Mouse (Mus musculus) CH12.LX (cell line): ENCODE measurements around the gene Fam89b. TPM values are rescaled to one million over a fixed set of nuclear protein-coding genes. Genes with fewer than 3 reads are reported as not detected.

Source experiments
- DNase-seq: peaks from one replicate; pipeline ENCODE4 v3.0.0-alpha.2; 2013; ENCODE audit errors: extremely low read depth
- H3K27ac ChIP-seq: 2 replicates; pipeline ENCODE4 v1.5.1; 2012; ENCODE audit warnings: low read depth, mild to moderate bottlenecking, control low read depth, moderate library complexity; ENCODE audit not compliant: insufficient read depth
- H3K27me3 ChIP-seq: replicated peaks from 2 replicates; pipeline ENCODE3; 2012; ENCODE audit warnings: inconsistent platforms
- H3K36me3 ChIP-seq, 2 experiments: replicated peaks in 1 of 2; 2 replicates each; pipeline versions ENCODE3 to v1.6.1; 2012; ENCODE audit warnings: inconsistent platforms in 1 of 2, low read length in 1 of 2, mild to moderate bottlenecking in 1 of 2, mixed read lengths in 1 of 2, moderate library complexity in 1 of 2; ENCODE audit not compliant: control insufficient read depth in 1 of 2, insufficient read depth in 1 of 2
- H3K4me1 ChIP-seq, 2 experiments: 2 replicates each; pipeline ENCODE4 v1.6.1; 2012; ENCODE audit warnings: inconsistent platforms in 1 of 2, moderate library complexity in 1 of 2; ENCODE audit not compliant: insufficient read depth in 2 of 2, control insufficient read depth in 1 of 2
- H3K4me2 ChIP-seq: 2 replicates; pipeline ENCODE4 v1.6.1; 2012; ENCODE audit warnings: low read depth, mild to moderate bottlenecking, control low read depth; ENCODE audit not compliant: poor library complexity, insufficient read depth, severe bottlenecking
- H3K4me3 ChIP-seq, 3 experiments: fragments of 150-350 bp in 1 of 3; sonication (generic) in 1 of 3; replicated peaks in 1 of 3; 2 replicates each; pipeline versions ENCODE3 to v1.5.1; 2011 to 2012; ENCODE audit warnings: low read depth in 2 of 3, low read length in 2 of 3, mild to moderate bottlenecking in 2 of 3, moderate library complexity in 2 of 3, control low read depth in 1 of 3, improper control_type of control experiment in 1 of 3, inconsistent platforms in 1 of 3, mixed read lengths in 1 of 3; ENCODE audit not compliant: poor library complexity in 1 of 3
- H3K79me2 ChIP-seq: replicated peaks from 2 replicates; pipeline ENCODE4 v1.6.1; 2012; ENCODE audit warnings: mild to moderate bottlenecking, moderate library complexity; ENCODE audit not compliant: control insufficient read depth, poor library complexity, insufficient read depth, severe bottlenecking; ENCODE audit errors: extremely low read depth
- H3K9ac ChIP-seq: 2 replicates; pipeline ENCODE4 v1.6.1; 2012; ENCODE audit warnings: low read depth, mild to moderate bottlenecking, control low read depth, moderate library complexity; ENCODE audit not compliant: insufficient read depth
- H3K9me3 ChIP-seq: replicated peaks from 2 replicates; pipeline ENCODE3; 2012; ENCODE audit warnings: low read length, inconsistent platforms, mixed read lengths
- CHD1 ChIP-seq: IDR thresholded peaks from 2 replicates; pipeline ENCODE4 v1.6.1; 2012; ENCODE audit warnings: low read depth, low read length, improper control_type of control experiment, inconsistent platforms
- CHD2 ChIP-seq: IDR thresholded peaks from 2 replicates; pipeline ENCODE4 v1.6.1; 2011; ENCODE audit warnings: low read length, improper control_type of control experiment
- CTCF ChIP-seq, 2 experiments: IDR thresholded peaks in 1 of 2; conservative IDR thresholded peaks in 1 of 2; 2 replicates each; pipeline ENCODE4 v1.5.1; 2011 to 2012; ENCODE audit warnings: low read depth in 2 of 2, low read length in 2 of 2, improper control_type of control experiment in 1 of 2, inconsistent platforms in 1 of 2, mild to moderate bottlenecking in 1 of 2, moderate library complexity in 1 of 2
- E2F4 ChIP-seq: IDR thresholded peaks from 2 replicates; pipeline ENCODE4 v1.6.1; 2011; ENCODE audit warnings: low read depth, low read length, improper control_type of control experiment; ENCODE audit not compliant: insufficient replicate concordance
- ELF1 ChIP-seq: IDR thresholded peaks from 2 replicates; pipeline ENCODE4 v1.6.1; 2014; ENCODE audit warnings: low read depth, mild to moderate bottlenecking, inconsistent platforms, low read length, improper control_type of control experiment
- EP300 ChIP-seq: IDR thresholded peaks from 2 replicates; pipeline ENCODE4 v1.6.1; 2011; ENCODE audit warnings: low read length, improper control_type of control experiment
- ETS1 ChIP-seq: conservative IDR thresholded peaks from 2 replicates; pipeline ENCODE4 v1.6.1; 2012; ENCODE audit warnings: low read depth, mild to moderate bottlenecking, inconsistent platforms, low read length, improper control_type of control experiment, moderate library complexity
- GABPA ChIP-seq: IDR thresholded peaks from 2 replicates; pipeline ENCODE4 v1.6.1; 2012; ENCODE audit warnings: low read depth, low read length, improper control_type of control experiment, inconsistent platforms; ENCODE audit not compliant: insufficient replicate concordance
- HCFC1 ChIP-seq: IDR thresholded peaks from 2 replicates; pipeline ENCODE4 v1.6.1; 2012; ENCODE audit warnings: low read depth, mild to moderate bottlenecking, inconsistent platforms, low read length, improper control_type of control experiment
- JUN ChIP-seq: IDR thresholded peaks from 2 replicates; pipeline ENCODE4 v1.6.1; 2011; ENCODE audit warnings: low read depth, mild to moderate bottlenecking, low read length, improper control_type of control experiment, moderate library complexity; ENCODE audit not compliant: insufficient read depth
- JUND ChIP-seq: conservative IDR thresholded peaks from 2 replicates; pipeline ENCODE4 v1.6.1; 2011; ENCODE audit warnings: low read depth, low read length, improper control_type of control experiment
- MAZ ChIP-seq: IDR thresholded peaks from 2 replicates; pipeline ENCODE4 v1.6.1; 2012; ENCODE audit warnings: low read depth, mild to moderate bottlenecking, inconsistent platforms, low read length, improper control_type of control experiment, moderate library complexity
- MEF2A ChIP-seq: IDR thresholded peaks from 2 replicates; pipeline ENCODE4 v1.6.1; 2014; ENCODE audit warnings: low read depth, mild to moderate bottlenecking, inconsistent platforms, low read length, improper control_type of control experiment, borderline replicate concordance
- MXI1 ChIP-seq: IDR thresholded peaks from 2 replicates; pipeline ENCODE4 v1.6.1; 2011; ENCODE audit warnings: mild to moderate bottlenecking, low read depth, low read length, improper control_type of control experiment
- MYC ChIP-seq: IDR thresholded peaks from 2 replicates; pipeline ENCODE4 v1.6.1; 2011; ENCODE audit warnings: low read depth, mild to moderate bottlenecking, improper control_type of control experiment, low read length
- NELFE ChIP-seq: IDR thresholded peaks from 2 replicates; pipeline ENCODE4 v1.6.1; 2011; ENCODE audit warnings: low read depth, low read length, improper control_type of control experiment
- NRF1 ChIP-seq: IDR thresholded peaks from 2 replicates; pipeline ENCODE4 v1.6.1; 2014; ENCODE audit warnings: low read depth, mild to moderate bottlenecking, inconsistent platforms, low read length, improper control_type of control experiment, moderate library complexity
- PAX5 ChIP-seq: IDR thresholded peaks from 2 replicates; pipeline ENCODE4 v1.6.1; 2012; ENCODE audit warnings: low read length, inconsistent platforms, mixed read lengths
- POLR2A ChIP-seq: IDR thresholded peaks from 2 replicates; pipeline ENCODE4 v1.6.1; 2011; ENCODE audit warnings: low read depth, mild to moderate bottlenecking, improper control_type of control experiment, low read length
- POLR2AphosphoS2 ChIP-seq: IDR thresholded peaks from 2 replicates; pipeline ENCODE4 v1.6.1; 2011; ENCODE audit warnings: low read depth, low read length, improper control_type of control experiment
- RAD21 ChIP-seq: IDR thresholded peaks from 2 replicates; pipeline ENCODE4 v1.6.1; 2011; ENCODE audit warnings: low read depth, mild to moderate bottlenecking, low read length, improper control_type of control experiment, moderate library complexity
- RCOR1 ChIP-seq: conservative IDR thresholded peaks from 2 replicates; pipeline ENCODE4 v1.6.1; 2012; ENCODE audit warnings: low read depth, mild to moderate bottlenecking, inconsistent platforms, low read length, improper control_type of control experiment
- SIN3A ChIP-seq: IDR thresholded peaks from 2 replicates; pipeline ENCODE4 v1.6.1; 2012; ENCODE audit warnings: low read length, improper control_type of control experiment, inconsistent platforms
- TBP ChIP-seq: conservative IDR thresholded peaks from 2 replicates; pipeline ENCODE4 v1.6.1; 2011; ENCODE audit warnings: low read depth, low read length, improper control_type of control experiment
- TCF12 ChIP-seq: IDR thresholded peaks from 2 replicates; pipeline ENCODE4 v1.6.1; 2014; ENCODE audit warnings: low read depth, mild to moderate bottlenecking, inconsistent platforms, low read length, improper control_type of control experiment
- USF1 ChIP-seq: IDR thresholded peaks from 2 replicates; pipeline ENCODE4 v1.6.1; 2014; ENCODE audit warnings: low read depth, mild to moderate bottlenecking, inconsistent platforms, low read length, improper control_type of control experiment
- USF2 ChIP-seq: conservative IDR thresholded peaks from 2 replicates; pipeline ENCODE4 v1.6.1; 2011; ENCODE audit warnings: low read depth, low read length, improper control_type of control experiment
- ZKSCAN1 ChIP-seq: IDR thresholded peaks from 2 replicates; pipeline ENCODE4 v1.6.1; 2012; ENCODE audit warnings: low read depth, inconsistent platforms, low read length, improper control_type of control experiment, borderline replicate concordance
- ZMIZ1 ChIP-seq: IDR thresholded peaks from 2 replicates; pipeline ENCODE4 v1.6.1; 2012; ENCODE audit warnings: low read depth, mild to moderate bottlenecking, inconsistent platforms, low read length, improper control_type of control experiment
- ZNF384 ChIP-seq: IDR thresholded peaks from 2 replicates; pipeline ENCODE4 v1.6.1; 2012; ENCODE audit warnings: low read depth, low read length, improper control_type of control experiment, inconsistent platforms
- dilution Hi-C: fragments of 300-500 bp; cut with MboI; formaldehyde crosslinking; loops from 2 replicates; pipeline ENCODE4 v1.14.3; 2020; ENCODE audit warnings: low sequenced_read_pairs; ENCODE audit not compliant: extremely low pct_unique_long_range_greater_than_20kb, extremely low pct_ligation_motif_present
- in situ Hi-C: fragments of 300-500 bp; cut with MboI; formaldehyde crosslinking; loops from 3 replicates; pipeline ENCODE4 v1.14.3; 2019; ENCODE audit warnings: low sequenced_read_pairs, low pct_ligation_motif_present, low pct_unique_long_range_greater_than_20kb, mixed read lengths
- polyA plus RNA-seq: library from polyadenylated mRNA; unstranded; fragments of >175 nt; gene quantifications from 2 replicates; pipeline ENCODE4 v1.2.1, GENCODE M21; 2012; ENCODE audit warnings: low read depth; ENCODE audit not compliant: insufficient read length
- total RNA-seq, 2 experiments: library from RNA; depleted of rRNA; stranded (reverse); fragments of 300-350 nt in 1 of 2; fragments of >200 nt in 1 of 2; gene quantifications; 2 replicates each; pipeline ENCODE4 v1.2.3; 2012 to 2014

Gene Fam89b
- 13.4 and 14.5 TPM in 2 replicates for total RNA-seq (2012; rRNA removed)
- 7.5 and 9.2 TPM in 2 replicates for total RNA-seq (2014; rRNA removed)
- polyA plus RNA-seq, result 4.7 and 7.5 TPM in 2 replicates

GRCm38 (mm10) chr19:5729444-5729815 lies at the start of gene Fam89b:
TSS of gene Fam89b (minus strand) at chr19:5729653.
- peaks cover 6% of the 10 kb centered on the region for H3K27me3 ChIP-seq
- peak within 1 kb of the TSS; percentile 70 for H3K9ac ChIP-seq
- peak within 1 kb of the TSS; percentile 64 to 87 (median 74) for H3K4me3 ChIP-seq
- in situ Hi-C loops, result no loop called here
- H3K79me2 ChIP-seq, result peaks cover 8% of the 10 kb centered on the region; the same call in 1 of the 2 replicates
- peaks cover 16 to 46% of the 10 kb centered on the region in 2 experiments for H3K4me1 ChIP-seq
- no peaks in the 10 kb centered on the region for H3K9me3 ChIP-seq
- dilution Hi-C loops, result no loop called here
- TF ChIP-seq POLR2AphosphoS2 (0 out of 2 replicates have a peak, but pooled peaks have one; percentile 90), USF2 (no peak), TCF12 (peak; percentile 52; the same call in 1 of the 2 replicates), NELFE (peak; percentile 67), RCOR1 (no peak), MEF2A (0 out of 2 replicates have a peak, but pooled peaks have one; percentile 15), ETS1 (no peak), HCFC1 (peak; percentile 55), JUN (no peak), MAZ (peak; percentile 74), POLR2A (peak; percentile 86), TBP (no peak), EP300 (no peak), ELF1 (no peak), ZMIZ1 (peak; percentile 85), MXI1 (peak; percentile 68), SIN3A (peak; percentile 64; the same call in 1 of the 2 replicates), ZNF384 (no peak), RAD21 (no peak), CHD2 (peak; percentile 31; the same call in 1 of the 2 replicates), USF1 (no peak), MYC (no peak)
- H3K27ac ChIP-seq, result no peak within 1 kb of the TSS
- peaks cover 0 to 16% of the 10 kb centered on the region in 2 experiments for H3K36me3 ChIP-seq
- H3K4me2 ChIP-seq, result peak within 1 kb of the TSS; percentile 82
- DNase-seq, result peak; percentile 80

GRCm38 (mm10) chr19:5778312-5778711 lies 48.9 kb upstream of the Fam89b start:
- Histone ChIP-seq H3K79me2 (no peaks in the 10 kb centered on the region), H3K4me2 (no peak overlapping the region), H3K4me3 (no peak overlapping the region), H3K27ac (no peak overlapping the region), H3K36me3 (no peaks in the 10 kb centered on the region), H3K4me1 (peaks cover 0 to 9% of the 10 kb centered on the region in 2 experiments; a peak in 2 of 4 replicates), H3K9ac (no peak overlapping the region), H3K9me3 (no peaks in the 10 kb centered on the region), H3K27me3 (no peaks in the 10 kb centered on the region)
- TF ChIP-seq JUN, result no peak
- TF ChIP-seq ZKSCAN1, result no peak
- TF ChIP-seq POLR2A, result no peak
- no peak for TF ChIP-seq EP300
- TF ChIP-seq CHD1, result no peak
- TF ChIP-seq MEF2A, result no peak
- TF ChIP-seq JUND, result no peak
- no peak for TF ChIP-seq SIN3A
- no peak for TF ChIP-seq USF1
- no peak for TF ChIP-seq RCOR1
- TF ChIP-seq CTCF (conservative IDR thresholded peaks at IDR 0.05 in 1 of 2, IDR thresholded peaks at IDR 0.05 in 1 of 2; ENCODE audit: low read depth in 2 of 2, low read length in 2 of 2), result no peak
- TF ChIP-seq GABPA, result no peak
- TF ChIP-seq RAD21, result no peak
- no peak for TF ChIP-seq POLR2AphosphoS2
- no peak for TF ChIP-seq HCFC1
- no peak for TF ChIP-seq E2F4
- no peak for TF ChIP-seq PAX5
- TF ChIP-seq NRF1, result no peak
- TF ChIP-seq ETS1, result no peak
- dilution Hi-C loops, result no loop called here
- DNase-seq, result no peak
- in situ Hi-C loops, result no loop called here
